Mouse (Mus musculus): ENCODE data around the gene Cklf. TPM values are rescaled to one million over a fixed set of nuclear protein-coding genes. Genes with fewer than 3 reads are reported as not detected.
A peak's percentile ranks its signal among the peaks of the same experiment; 100 is the strongest.

Cklf gene
- 1 to 10 TPM; 3.1 to 4.6 (median 4.2) TPM for total RNA-seq (2022)

GRCm38 (mm10) chr8:104250439-104251367 is at the start of gene Cklf:
Cklf (plus strand) TSS chr8:104250861.
- DNase-seq (ENCODE audit: low spot score), result peak; percentile 84

- no peak for DNase-seq (ENCODE audit: low spot score)
These were observed 49.0 kb upstream of the Cklf start for GRCm38 (mm10) chr8:104201622-104202021.

GRCm38 (mm10) chr8:104202320-104202719 is 48.3 kb upstream of the Cklf start:
- no peak for DNase-seq (ENCODE audit: low spot score)

- no peak for DNase-seq (ENCODE audit: low spot score)
These were observed 45.4 kb upstream of the Cklf start for GRCm38 (mm10) chr8:104205292-104205691.

- no peak for DNase-seq (ENCODE audit: low spot score)
These were observed 33.1 kb upstream of the Cklf start for GRCm38 (mm10) chr8:104217601-104218000.

GRCm38 (mm10) chr8:104219079-104219478 is 31.6 kb upstream of the Cklf start:
- peak; percentile 27 for DNase-seq (ENCODE audit: low spot score)

- peak; percentile 73 for DNase-seq (ENCODE audit: low spot score)
These were observed 30.9 kb upstream of the Cklf start for GRCm38 (mm10) chr8:104219806-104220205.

GRCm38 (mm10) chr8:104227048-104227447 is 23.6 kb upstream of the Cklf start:
- no peak for DNase-seq (ENCODE audit: low spot score)

GRCm38 (mm10) chr8:104230377-104230776 is 20.3 kb upstream of the Cklf start:
- DNase-seq (ENCODE audit: low spot score), result no peak

GRCm38 (mm10) chr8:104232039-104232438 is 18.6 kb upstream of the Cklf start:
- DNase-seq (ENCODE audit: low spot score), result no peak

- no peak for DNase-seq (ENCODE audit: low spot score)
These were observed 17.7 kb upstream of the Cklf start for GRCm38 (mm10) chr8:104232919-104233318.

- no peak for DNase-seq (ENCODE audit: low spot score)
These were observed 16.1 kb upstream of the Cklf start for GRCm38 (mm10) chr8:104234573-104234972.

GRCm38 (mm10) chr8:104239418-104239861 is 11.2 kb upstream of the Cklf start:
- peak; percentile 15 for DNase-seq (ENCODE audit: low spot score)

- no peak for DNase-seq (ENCODE audit: low spot score)
These were observed 8.5 kb upstream of the Cklf start for GRCm38 (mm10) chr8:104242038-104242644.

GRCm38 (mm10) chr8:104246621-104247020 is 4.0 kb upstream of the Cklf start:
- no peak for DNase-seq (ENCODE audit: low spot score)

GRCm38 (mm10) chr8:104247054-104247907 is 3.4 kb upstream of the Cklf start:
- peak; percentile 36 for DNase-seq (ENCODE audit: low spot score)

GRCm38 (mm10) chr8:104247908-104248275 is 2.8 kb upstream of the Cklf start:
- DNase-seq (ENCODE audit: low spot score), result no peak

GRCm38 (mm10) chr8:104248276-104248675 is 2.4 kb upstream of the Cklf start, which contains the start of gene Tk2:
Tk2 (minus strand) TSS chr8:104248558.
- DNase-seq (ENCODE audit: low spot score), result peak; percentile 70

- DNase-seq (ENCODE audit: low spot score), result no peak
These were observed 1.1 kb upstream of the Cklf start for GRCm38 (mm10) chr8:104249442-104249996.

- DNase-seq (ENCODE audit: low spot score), result no peak
These were observed 800 bp downstream of the Cklf start for GRCm38 (mm10) chr8:104251461-104251860.

- DNase-seq (ENCODE audit: low spot score), result no peak
These were observed 2.4 kb downstream of the Cklf start for GRCm38 (mm10) chr8:104253016-104253415.

Measured in heart, adult 8-10 months (tissue).